Mouse (Mus musculus) intestine, embryonic 16.5 days (tissue): ENCODE results near the gene Trim16. TPM values are rescaled to one million over a fixed set of nuclear protein-coding genes. Genes with fewer than 3 reads are reported as not detected.

Experiments
- ATAC-seq: fragments of 200-750 bp; cut with Nextera tagmentation; 2 replicates; pipeline ENCODE4 v1.8.0; 2017; ENCODE audit warnings: moderate TSS enrichment, moderate library complexity
- H3K27ac ChIP-seq: fragments of 300-500 bp; sonication (generic); 2 replicates; pipeline ENCODE4 v1.5.1; 2014; ENCODE audit warnings: mild to moderate bottlenecking, low read length
- H3K27me3 ChIP-seq: fragments of 300-500 bp; sonication (generic); replicated peaks from 2 replicates; pipeline ENCODE4 v1.6.1; 2014; ENCODE audit warnings: low read length, control low read depth, mixed read lengths; ENCODE audit not compliant: control insufficient read depth, insufficient read depth
- H3K36me3 ChIP-seq: fragments of 300-500 bp; sonication (generic); 2 replicates; pipeline ENCODE4 v1.6.1; 2014; ENCODE audit warnings: low read length, control low read depth; ENCODE audit not compliant: control insufficient read depth, insufficient read depth
- H3K4me1 ChIP-seq: fragments of 300-500 bp; sonication (generic); 2 replicates; pipeline ENCODE4 v1.6.1; 2014; ENCODE audit warnings: low read length, control low read depth, mixed read lengths; ENCODE audit not compliant: control insufficient read depth, insufficient read depth
- H3K4me2 ChIP-seq: fragments of 300-500 bp; sonication (generic); 2 replicates; pipeline ENCODE4 v1.6.1; 2014; ENCODE audit warnings: low read depth, low read length, control low read depth
- H3K4me3 ChIP-seq: fragments of 300-500 bp; sonication (generic); 2 replicates; pipeline ENCODE4 v1.5.1; 2014; ENCODE audit warnings: mild to moderate bottlenecking, low read length
- H3K9ac ChIP-seq: fragments of 300-500 bp; sonication (generic); 2 replicates; pipeline ENCODE4 v1.6.1; 2014; ENCODE audit warnings: low read depth, low read length
- H3K9me3 ChIP-seq: fragments of 300-500 bp; sonication (generic); 2 replicates; pipeline ENCODE4 v1.6.1; 2016; ENCODE audit warnings: low read length, control low read depth; ENCODE audit not compliant: control insufficient read depth
- WGBS: fragments of 180-500 bp; shearing (Covaris S2); extraction: QIAGEN DNeasy Blood & Tissue Kit; methylation state at CpG from one replicate; pipeline ENCODE4 v1.1.7; 2014; 5-methylcytosine and 5-hydroxymethylcytosine counted together
- polyA plus RNA-seq: library from polyadenylated mRNA; unstranded; fragments of >200 nt; fragmentation: Nextera tagmentation; extraction: Ambion mirVana; gene quantifications from 2 replicates; pipeline ENCODE4 v1.2.1, GENCODE M21; 2015

Trim16 gene
- polyA plus RNA-seq, 1 experiment from 2014 or later: 13.3 TPM

- Histone ChIP-seq H3K36me3 (no peaks in the 10 kb centered on the region), H3K4me3 (no peak overlapping the region), H3K4me2 (no peak overlapping the region), H3K27ac (no peak overlapping the region), H3K4me1 (peaks cover 4% of the 10 kb centered on the region; the same call in 1 of the 2 replicates), H3K27me3 (no peaks in the 10 kb centered on the region), H3K9ac (no peak overlapping the region), H3K9me3 (no peaks in the 10 kb centered on the region)
- 58% methylated on average over 2 of the region's 2 CpGs for WGBS
- ATAC-seq: no peak
Measured at GRCm38 (mm10) chr11:62848301-62848700, 28.3 kb downstream of the Trim16 start.

GRCm38 (mm10) chr11:62851199-62851598 is 31.2 kb downstream of the Trim16 start:
- WGBS: 83% methylated on average over 1 of the region's 1 CpGs
- no peaks in the 10 kb centered on the region for H3K9me3 ChIP-seq
- ATAC-seq: no peak

GRCm38 (mm10) chr11:62853334-62853733 is 33.3 kb downstream of the Trim16 start:
- ATAC-seq: no peak
- 86% methylated on average over 6 of the region's 6 CpGs for WGBS

More at GRCm38 (mm10) chr11:62851199-62851598, 31.2 kb downstream of the Trim16 start:
- Histone ChIP-seq H3K4me1 (peaks cover 4% of the 10 kb centered on the region; the same call in 1 of the 2 replicates), H3K4me3 (no peak overlapping the region), H3K27ac (no peak overlapping the region), H3K27me3 (no peaks in the 10 kb centered on the region), H3K36me3 (no peaks in the 10 kb centered on the region), H3K9ac (no peak overlapping the region), H3K4me2 (no peak overlapping the region)

GRCm38 (mm10) chr11:62865562-62865961 is 45.5 kb downstream of the Trim16 start:
- Histone ChIP-seq H3K4me3 (no peak overlapping the region), H3K27ac (no peak overlapping the region), H3K4me2 (no peak overlapping the region), H3K4me1 (no peaks in the 10 kb centered on the region), H3K27me3 (no peaks in the 10 kb centered on the region), H3K36me3 (no peaks in the 10 kb centered on the region), H3K9me3 (no peaks in the 10 kb centered on the region), H3K9ac (no peak overlapping the region)
- 70% methylated on average over 4 of the region's 4 CpGs for WGBS
- ATAC-seq: no peak

More at GRCm38 (mm10) chr11:62853334-62853733, 33.3 kb downstream of the Trim16 start:
- no peaks in the 10 kb centered on the region for H3K36me3 ChIP-seq
- no peaks in the 10 kb centered on the region for H3K9me3 ChIP-seq
- no peaks in the 10 kb centered on the region for H3K4me1 ChIP-seq
- H3K27ac ChIP-seq: no peak overlapping the region
- H3K9ac ChIP-seq: no peak overlapping the region
- no peak overlapping the region for H3K4me2 ChIP-seq
- H3K4me3 ChIP-seq: no peak overlapping the region
- no peaks in the 10 kb centered on the region for H3K27me3 ChIP-seq

GRCm38 (mm10) chr11:62866685-62867084 is 46.7 kb downstream of the Trim16 start:
- no peak for ATAC-seq
- 79% methylated on average over 7 of the region's 7 CpGs for WGBS
- no peaks in the 10 kb centered on the region for H3K27me3 ChIP-seq

GRCm38 (mm10) chr11:62869201-62869600 is 49.2 kb downstream of the Trim16 start:
- H3K27ac ChIP-seq: no peak overlapping the region
- no peaks in the 10 kb centered on the region for H3K4me1 ChIP-seq
- H3K4me3 ChIP-seq: no peak overlapping the region
- no peaks in the 10 kb centered on the region for H3K9me3 ChIP-seq
- no peaks in the 10 kb centered on the region for H3K27me3 ChIP-seq
- H3K4me2 ChIP-seq: no peak overlapping the region
- 73% methylated on average over 5 of the region's 5 CpGs for WGBS
- H3K9ac ChIP-seq: no peak overlapping the region
- no peak for ATAC-seq
- no peaks in the 10 kb centered on the region for H3K36me3 ChIP-seq

More at GRCm38 (mm10) chr11:62866685-62867084, 46.7 kb downstream of the Trim16 start:
- Histone ChIP-seq H3K36me3 (no peaks in the 10 kb centered on the region), H3K4me1 (no peaks in the 10 kb centered on the region), H3K4me2 (no peak overlapping the region), H3K4me3 (no peak overlapping the region), H3K9me3 (no peaks in the 10 kb centered on the region), H3K27ac (no peak overlapping the region), H3K9ac (no peak overlapping the region)

- no peak overlapping the region for H3K27ac ChIP-seq
- H3K4me1 ChIP-seq: no peaks in the 10 kb centered on the region
- 82% methylated on average over 8 of the region's 8 CpGs for WGBS
- H3K9ac ChIP-seq: no peak overlapping the region
- no peak for ATAC-seq
- H3K4me2 ChIP-seq: no peak overlapping the region
- H3K4me3 ChIP-seq: no peak overlapping the region
- no peaks in the 10 kb centered on the region for H3K9me3 ChIP-seq
- no peaks in the 10 kb centered on the region for H3K27me3 ChIP-seq
- H3K36me3 ChIP-seq: no peaks in the 10 kb centered on the region
Measured at GRCm38 (mm10) chr11:62869715-62870371, 49.8 kb downstream of the Trim16 start.

GRCm38 (mm10) chr11:62873479-62873878 is 53.4 kb downstream of the Trim16 start:
- H3K9ac ChIP-seq: no peak overlapping the region
- H3K4me3 ChIP-seq: no peak overlapping the region
- H3K4me1 ChIP-seq: no peaks in the 10 kb centered on the region
- WGBS: 70% methylated on average over 9 of the region's 9 CpGs
- no peaks in the 10 kb centered on the region for H3K27me3 ChIP-seq
- ATAC-seq: no peak
- no peaks in the 10 kb centered on the region for H3K9me3 ChIP-seq
- no peak overlapping the region for H3K27ac ChIP-seq
- no peaks in the 10 kb centered on the region for H3K36me3 ChIP-seq
- no peak overlapping the region for H3K4me2 ChIP-seq

- no peak for ATAC-seq
- Histone ChIP-seq H3K36me3 (no peaks in the 10 kb centered on the region), H3K9ac (no peak overlapping the region), H3K27ac (no peak overlapping the region), H3K27me3 (no peaks in the 10 kb centered on the region), H3K9me3 (no peaks in the 10 kb centered on the region), H3K4me1 (no peaks in the 10 kb centered on the region), H3K4me2 (no peak overlapping the region), H3K4me3 (no peak overlapping the region)
- 73% methylated on average over 1 of the region's 1 CpGs for WGBS
Measured at GRCm38 (mm10) chr11:62875696-62876095, 55.7 kb downstream of the Trim16 start.

- H3K4me3 ChIP-seq: no peak overlapping the region
- no peak overlapping the region for H3K4me2 ChIP-seq
- no peaks in the 10 kb centered on the region for H3K27me3 ChIP-seq
- no peaks in the 10 kb centered on the region for H3K36me3 ChIP-seq
- no peak overlapping the region for H3K27ac ChIP-seq
- ATAC-seq: no peak
- H3K9me3 ChIP-seq: no peaks in the 10 kb centered on the region
- H3K4me1 ChIP-seq: no peaks in the 10 kb centered on the region
- WGBS: 82% methylated on average over 4 of the region's 4 CpGs
- H3K9ac ChIP-seq: no peak overlapping the region
Measured at GRCm38 (mm10) chr11:62876445-62876844, 56.4 kb downstream of the Trim16 start.
